Mouse (Mus musculus) intestine, postnatal 0 days (tissue): ENCODE results near the gene Hmgb2. TPM values are rescaled to one million over a fixed set of nuclear protein-coding genes. Genes with fewer than 3 reads are reported as not detected.

ENCODE experiments used
- ATAC-seq: fragments of 200-750 bp; cut with Nextera tagmentation; 2 replicates; pipeline ENCODE4 v1.8.0; 2017; ENCODE audit warnings: mild to moderate bottlenecking, moderate TSS enrichment, moderate library complexity
- H3K27ac ChIP-seq: fragments of 300-500 bp; sonication (generic); 2 replicates; pipeline ENCODE4 v1.5.1; 2014; ENCODE audit warnings: mild to moderate bottlenecking, low read depth, low read length, moderate library complexity
- H3K27me3 ChIP-seq: fragments of 300-500 bp; sonication (generic); replicated peaks from 2 replicates; pipeline ENCODE4 v1.6.1; 2014; ENCODE audit warnings: low read length, mixed read lengths; ENCODE audit not compliant: control insufficient read depth, insufficient read depth
- H3K36me3 ChIP-seq: fragments of 300-500 bp; sonication (generic); 2 replicates; pipeline ENCODE4 v1.6.1; 2014; ENCODE audit warnings: mild to moderate bottlenecking, moderate library complexity; ENCODE audit not compliant: control insufficient read depth, insufficient read depth
- H3K4me1 ChIP-seq: fragments of 300-500 bp; sonication (generic); replicated peaks from 2 replicates; pipeline ENCODE4 v1.6.1; 2014; ENCODE audit warnings: antibody characterized with exemption, low read length, mixed read lengths; ENCODE audit not compliant: control insufficient read depth, insufficient read depth
- H3K4me2 ChIP-seq: fragments of 300-500 bp; sonication (generic); replicated peaks from 2 replicates; pipeline ENCODE4 v1.6.1; 2014; ENCODE audit warnings: low read depth, mild to moderate bottlenecking, moderate library complexity
- H3K4me3 ChIP-seq: fragments of 300-500 bp; sonication (generic); 2 replicates; pipeline ENCODE4 v1.5.1; 2014; ENCODE audit warnings: low read depth, low read length
- H3K9ac ChIP-seq: fragments of 300-500 bp; sonication (generic); 2 replicates; pipeline ENCODE4 v1.6.1; 2014; ENCODE audit warnings: mild to moderate bottlenecking, low read depth, low read length
- H3K9me3 ChIP-seq: fragments of 300-500 bp; sonication (generic); 2 replicates; pipeline ENCODE4 v1.6.1; 2016; ENCODE audit warnings: mixed run types; ENCODE audit not compliant: control insufficient read depth
- CTCF ChIP-seq: sonication (generic); IDR thresholded peaks from 2 replicates; pipeline ENCODE4 v1.5.1; 2016; ENCODE audit warnings: low read depth, mild to moderate bottlenecking, control low read depth, antibody characterized with exemption, moderate library complexity
- WGBS: fragments of 180-500 bp; shearing (Covaris S2); extraction: QIAGEN DNeasy Blood & Tissue Kit; methylation state at CpG from one replicate; pipeline ENCODE4 v1.1.7; 2014; 5-methylcytosine and 5-hydroxymethylcytosine counted together
- polyA plus RNA-seq: library from polyadenylated mRNA; unstranded; fragments of >200 nt; fragmentation: Nextera tagmentation; extraction: Ambion mirVana; gene quantifications from 2 replicates; pipeline ENCODE4 v1.2.1, GENCODE M21; 2015

The Hmgb2 gene
- polyA plus RNA-seq, 1 experiment from 2014 or later = 201 TPM

GRCm38 (mm10) chr8:57533106-57533505 is 21.4 kb downstream of the Hmgb2 start:
- TF ChIP-seq CTCF = no peak
- Histone ChIP-seq H3K9me3 (no peaks in the 10 kb centered on the region), H3K36me3 (peaks cover 34% of the 10 kb centered on the region), H3K9ac (no peak overlapping the region), H3K4me1 (no peaks in the 10 kb centered on the region), H3K27me3 (no peaks in the 10 kb centered on the region), H3K4me2 (no peak overlapping the region), H3K4me3 (no peak overlapping the region), H3K27ac (no peak overlapping the region)
- WGBS = 95% methylated on average over 4 of the region's 4 CpGs
- ATAC-seq = no peak

GRCm38 (mm10) chr8:57534495-57534894 is 22.8 kb downstream of the Hmgb2 start:
- TF ChIP-seq CTCF = no peak
- WGBS = 73% methylated on average over 4 of the region's 4 CpGs
- Histone ChIP-seq H3K9me3 (no peaks in the 10 kb centered on the region), H3K27ac (no peak overlapping the region), H3K27me3 (no peaks in the 10 kb centered on the region), H3K4me1 (no peaks in the 10 kb centered on the region), H3K9ac (no peak overlapping the region), H3K4me2 (no peak overlapping the region), H3K36me3 (peaks cover 34% of the 10 kb centered on the region), H3K4me3 (no peak overlapping the region)
- no peak for ATAC-seq

GRCm38 (mm10) chr8:57536167-57536566 is 24.5 kb downstream of the Hmgb2 start:
- ATAC-seq = no peak
- Histone ChIP-seq H3K4me2 (no peak overlapping the region), H3K9me3 (no peaks in the 10 kb centered on the region), H3K4me3 (no peak overlapping the region), H3K4me1 (no peaks in the 10 kb centered on the region), H3K36me3 (peaks cover 33% of the 10 kb centered on the region), H3K27me3 (no peaks in the 10 kb centered on the region), H3K9ac (no peak overlapping the region), H3K27ac (no peak overlapping the region)
- WGBS = 92% methylated on average over 6 of the region's 6 CpGs
- TF ChIP-seq CTCF = no peak

GRCm38 (mm10) chr8:57538601-57539000 is 26.9 kb downstream of the Hmgb2 start:
- no peaks in the 10 kb centered on the region for H3K9me3 ChIP-seq
- H3K9ac ChIP-seq = no peak overlapping the region
- peaks cover 22% of the 10 kb centered on the region for H3K36me3 ChIP-seq
- H3K4me3 ChIP-seq = no peak overlapping the region
- no peak overlapping the region for H3K27ac ChIP-seq
- H3K4me2 ChIP-seq = no peak overlapping the region
- no peak for ATAC-seq
- WGBS = 39% methylated on average over 7 of the region's 7 CpGs
- H3K27me3 ChIP-seq = no peaks in the 10 kb centered on the region
- no peak for TF ChIP-seq CTCF
- no peaks in the 10 kb centered on the region for H3K4me1 ChIP-seq

GRCm38 (mm10) chr8:57540110-57540838 is 28.6 kb downstream of the Hmgb2 start:
- no peaks in the 10 kb centered on the region for H3K27me3 ChIP-seq
- no peak overlapping the region for H3K4me3 ChIP-seq
- H3K36me3 ChIP-seq = peaks cover 14% of the 10 kb centered on the region
- no peak for ATAC-seq
- H3K4me1 ChIP-seq = no peaks in the 10 kb centered on the region
- peak; percentile 81 for TF ChIP-seq CTCF
- no peak overlapping the region for H3K27ac ChIP-seq
- H3K9ac ChIP-seq = no peak overlapping the region
- no peak overlapping the region for H3K4me2 ChIP-seq
- no peaks in the 10 kb centered on the region for H3K9me3 ChIP-seq
- WGBS = 49% methylated on average over 12 of the region's 12 CpGs

GRCm38 (mm10) chr8:57540951-57541350 is 29.2 kb downstream of the Hmgb2 start:
- Histone ChIP-seq H3K27ac (no peak overlapping the region), H3K27me3 (no peaks in the 10 kb centered on the region), H3K9ac (no peak overlapping the region), H3K4me1 (no peaks in the 10 kb centered on the region), H3K4me2 (no peak overlapping the region), H3K4me3 (no peak overlapping the region), H3K36me3 (peaks cover 8% of the 10 kb centered on the region), H3K9me3 (no peaks in the 10 kb centered on the region)
- no peak for ATAC-seq
- WGBS = 84% methylated on average over 11 of the region's 11 CpGs
- no peak for TF ChIP-seq CTCF

GRCm38 (mm10) chr8:57541405-57541804 is 29.7 kb downstream of the Hmgb2 start:
- no peak for ATAC-seq
- H3K9me3 ChIP-seq = no peaks in the 10 kb centered on the region

More at GRCm38 (mm10) chr8:57541405-57541804, 29.7 kb downstream of the Hmgb2 start:
- no peak for TF ChIP-seq CTCF
- no peak overlapping the region for H3K9ac ChIP-seq
- H3K27me3 ChIP-seq = no peaks in the 10 kb centered on the region
- peaks cover 4% of the 10 kb centered on the region for H3K36me3 ChIP-seq
- no peak overlapping the region for H3K4me3 ChIP-seq
- no peak overlapping the region for H3K4me2 ChIP-seq
- H3K4me1 ChIP-seq = no peaks in the 10 kb centered on the region
- H3K27ac ChIP-seq = no peak overlapping the region
- 84% methylated on average over 9 of the region's 9 CpGs for WGBS
